Mouse (Mus musculus) stomach, postnatal 0 days (tissue): ENCODE measurements at regions not wholly inside any gene's neighbourhood (a gene's known extent, or its start where the extent isn't known, plus 50 kb on each side); places are given as distances from the start of the nearest gene placed in this dataset.

Source experiments
- CTCF ChIP-seq: IDR thresholded peaks from 2 replicates; pipeline ENCODE4 v1.5.1; 2016; ENCODE audit warnings: antibody characterized with exemption, low read depth, mild to moderate bottlenecking, moderate library complexity
- EP300 ChIP-seq: optimal IDR thresholded peaks from 2 replicates; pipeline ENCODE3; 2016; ENCODE audit warnings: antibody characterized with exemption

- TF ChIP-seq CTCF (no peak), EP300 (no peak)
These were observed 249.5 kb upstream of the Pappa start for GRCm38 (mm10) chr4:64874521-64874920.
